Mouse (Mus musculus) neural tube, embryonic 14.5 days (tissue): ENCODE measurements around the gene Gm20388. TPM values are rescaled to one million over a fixed set of nuclear protein-coding genes. Genes with fewer than 3 reads are reported as not detected.

ENCODE experiments used
- ATAC-seq: fragments of 200-750 bp; cut with Nextera tagmentation; 2 replicates; pipeline ENCODE4 v1.8.0; 2017; ENCODE audit warnings: low read depth, mild to moderate bottlenecking, moderate TSS enrichment, moderate library complexity
- H3K27ac ChIP-seq: fragments of 300-500 bp; sonication (generic); 2 replicates; pipeline ENCODE4 v1.5.1; 2014; ENCODE audit warnings: low read depth, mild to moderate bottlenecking, control low read depth, low read length, moderate library complexity, mixed read lengths
- H3K27me3 ChIP-seq: fragments of 300-500 bp; sonication (generic); 2 replicates; pipeline ENCODE4 v1.6.1; 2014; ENCODE audit warnings: low read length; ENCODE audit not compliant: control insufficient read depth, insufficient read depth
- H3K36me3 ChIP-seq: fragments of 300-500 bp; sonication (generic); 2 replicates; pipeline ENCODE4 v1.6.1; 2014; ENCODE audit warnings: low read length, mixed read lengths; ENCODE audit not compliant: control insufficient read depth, insufficient read depth
- H3K4me1 ChIP-seq: fragments of 300-500 bp; sonication (generic); 2 replicates; pipeline ENCODE4 v1.6.1; 2014; ENCODE audit warnings: low read length; ENCODE audit not compliant: control insufficient read depth, insufficient read depth
- H3K4me2 ChIP-seq: fragments of 300-500 bp; sonication (generic); 2 replicates; pipeline ENCODE4 v1.6.1; 2014; ENCODE audit warnings: mild to moderate bottlenecking, low read depth, low read length, control low read depth
- H3K4me3 ChIP-seq: fragments of 300-500 bp; sonication (generic); 2 replicates; pipeline ENCODE4 v1.5.1; 2014; ENCODE audit warnings: low read depth, low read length, control low read depth, mixed read lengths
- H3K9ac ChIP-seq: fragments of 300-500 bp; sonication (generic); replicated peaks from 2 replicates; pipeline ENCODE4 v1.6.1; 2014; ENCODE audit warnings: low read depth, mild to moderate bottlenecking, control low read depth, low read length, mixed read lengths
- H3K9me3 ChIP-seq: fragments of 300-500 bp; sonication (generic); 2 replicates; pipeline ENCODE4 v1.6.1; 2016; ENCODE audit warnings: low read length; ENCODE audit not compliant: control insufficient read depth
- WGBS: fragments of 180-500 bp; shearing (Covaris S2); extraction: QIAGEN DNeasy Blood & Tissue Kit; methylation state at CpG from one replicate; pipeline ENCODE4 v1.1.7; 2014; 5-methylcytosine and 5-hydroxymethylcytosine counted together
- polyA plus RNA-seq: library from polyadenylated mRNA; unstranded; fragments of >200 nt; fragmentation: Nextera tagmentation; extraction: Ambion mirVana; gene quantifications from 2 replicates; pipeline ENCODE4 v1.2.1, GENCODE M21; 2014

Gm20388 gene
- polyA plus RNA-seq, 1 experiment from 2014 or later = 10.3 TPM

- no peak for ATAC-seq
- peaks cover 14% of the 10 kb centered on the region; the same call in 1 of the 2 replicates for H3K4me1 ChIP-seq
- H3K27me3 ChIP-seq = no peaks in the 10 kb centered on the region
- H3K9ac ChIP-seq = 0 out of 2 replicates have a peak overlapping the region, but pooled peaks have one; percentile 4
- H3K36me3 ChIP-seq = no peaks in the 10 kb centered on the region
- 44% methylated on average over 6 of the region's 6 CpGs for WGBS
- no peak overlapping the region for H3K4me2 ChIP-seq
- no peak overlapping the region for H3K4me3 ChIP-seq
- H3K27ac ChIP-seq = no peak overlapping the region
- no peaks in the 10 kb centered on the region for H3K9me3 ChIP-seq
Measured at GRCm38 (mm10) chr8:121668553-121668952, 1757.9 kb downstream of the Gm20388 start.

GRCm38 (mm10) chr8:121669208-121669607, 1758.6 kb downstream of the Gm20388 start:
- H3K27me3 ChIP-seq = no peaks in the 10 kb centered on the region
- H3K9ac ChIP-seq = no peak overlapping the region
- no peaks in the 10 kb centered on the region for H3K9me3 ChIP-seq
- peaks cover 14% of the 10 kb centered on the region; the same call in 1 of the 2 replicates for H3K4me1 ChIP-seq
- H3K4me3 ChIP-seq = no peak overlapping the region
- no peak overlapping the region for H3K27ac ChIP-seq
- ATAC-seq = no peak
- WGBS = 22% methylated on average over 8 of the region's 8 CpGs
- H3K36me3 ChIP-seq = no peaks in the 10 kb centered on the region
- no peak overlapping the region for H3K4me2 ChIP-seq

- Histone ChIP-seq H3K9me3 (no peaks in the 10 kb centered on the region), H3K36me3 (no peaks in the 10 kb centered on the region), H3K4me2 (no peak overlapping the region), H3K4me3 (no peak overlapping the region), H3K27me3 (no peaks in the 10 kb centered on the region), H3K4me1 (peaks cover 8% of the 10 kb centered on the region; the same call in 1 of the 2 replicates), H3K27ac (no peak overlapping the region; the same call in 1 of the 2 replicates), H3K9ac (no peak overlapping the region)
- 0 out of 2 replicates have a peak, but pooled peaks have one; percentile 12 for ATAC-seq
- 76% methylated on average over 4 of the region's 4 CpGs for WGBS
Measured at GRCm38 (mm10) chr8:121673153-121673552, 1762.5 kb downstream of the Gm20388 start.

- Histone ChIP-seq H3K4me3 (no peak overlapping the region), H3K4me1 (peaks cover 6% of the 10 kb centered on the region; the same call in 1 of the 2 replicates), H3K9ac (no peak overlapping the region), H3K27me3 (no peaks in the 10 kb centered on the region), H3K27ac (no peak overlapping the region; the same call in 1 of the 2 replicates), H3K36me3 (no peaks in the 10 kb centered on the region), H3K9me3 (no peaks in the 10 kb centered on the region), H3K4me2 (no peak overlapping the region)
- 73% methylated on average over 5 of the region's 5 CpGs for WGBS
- ATAC-seq = peak; percentile 89
Measured at GRCm38 (mm10) chr8:121673917-121674316, 1763.3 kb downstream of the Gm20388 start.

- WGBS = 56% methylated on average over 5 of the region's 5 CpGs
- H3K4me1 ChIP-seq = no peaks in the 10 kb centered on the region; the same call in 1 of the 2 replicates
Measured at GRCm38 (mm10) chr8:121674524-121674923, 1763.9 kb downstream of the Gm20388 start.

GRCm38 (mm10) chr8:121675161-121675560, 1764.5 kb downstream of the Gm20388 start:
- Histone ChIP-seq H3K4me1 (no peaks in the 10 kb centered on the region), H3K4me2 (no peak overlapping the region), H3K9ac (no peak overlapping the region), H3K9me3 (no peaks in the 10 kb centered on the region), H3K27ac (no peak overlapping the region), H3K36me3 (no peaks in the 10 kb centered on the region), H3K4me3 (no peak overlapping the region), H3K27me3 (no peaks in the 10 kb centered on the region)
- ATAC-seq = no peak
- 73% methylated on average over 3 of the region's 3 CpGs for WGBS

More at GRCm38 (mm10) chr8:121674524-121674923, 1763.9 kb downstream of the Gm20388 start:
- Histone ChIP-seq H3K4me3 (no peak overlapping the region), H3K27me3 (no peaks in the 10 kb centered on the region), H3K27ac (no peak overlapping the region), H3K9me3 (no peaks in the 10 kb centered on the region), H3K36me3 (no peaks in the 10 kb centered on the region), H3K4me2 (no peak overlapping the region), H3K9ac (no peak overlapping the region)
- ATAC-seq = no peak

- Histone ChIP-seq H3K4me3 (no peak overlapping the region), H3K4me1 (no peaks in the 10 kb centered on the region), H3K9ac (no peak overlapping the region), H3K36me3 (no peaks in the 10 kb centered on the region), H3K9me3 (no peaks in the 10 kb centered on the region), H3K4me2 (no peak overlapping the region), H3K27me3 (no peaks in the 10 kb centered on the region), H3K27ac (no peak overlapping the region)
- 57% methylated on average over 20 of the region's 20 CpGs for WGBS
- no peak for ATAC-seq
Measured at GRCm38 (mm10) chr8:121675701-121676100, 1765.1 kb downstream of the Gm20388 start.

- Histone ChIP-seq H3K9me3 (no peaks in the 10 kb centered on the region), H3K27me3 (no peaks in the 10 kb centered on the region), H3K9ac (no peak overlapping the region), H3K36me3 (no peaks in the 10 kb centered on the region), H3K4me3 (no peak overlapping the region), H3K4me2 (no peak overlapping the region), H3K27ac (no peak overlapping the region), H3K4me1 (no peaks in the 10 kb centered on the region)
- ATAC-seq = no peak
- WGBS = 63% methylated on average over 5 of the region's 5 CpGs
Measured at GRCm38 (mm10) chr8:121678696-121679095, 1768.1 kb downstream of the Gm20388 start.

- Histone ChIP-seq H3K9me3 (no peaks in the 10 kb centered on the region), H3K27me3 (no peaks in the 10 kb centered on the region), H3K27ac (no peak overlapping the region), H3K4me3 (no peak overlapping the region), H3K4me2 (no peak overlapping the region), H3K9ac (no peak overlapping the region), H3K4me1 (no peaks in the 10 kb centered on the region), H3K36me3 (no peaks in the 10 kb centered on the region)
- 93% methylated on average over 4 of the region's 4 CpGs for WGBS
- no peak for ATAC-seq
Measured at GRCm38 (mm10) chr8:121680896-121681295, 1770.3 kb downstream of the Gm20388 start.
